Mouse (Mus musculus) hindbrain, embryonic 16.5 days (tissue): ENCODE measurements around the gene Otx2. TPM values are rescaled to one million over a fixed set of nuclear protein-coding genes. Genes with fewer than 3 reads are reported as not detected.
"Not testable (repeated sequence)": the region's sequence is repeated elsewhere in the genome, so short reads cannot be mapped to it uniquely, and the experiment has no call there.

Experiments
- ATAC-seq: fragments of 200-750 bp; cut with Nextera tagmentation; 2 replicates; pipeline ENCODE4 v1.8.0; 2017; ENCODE audit warnings: moderate TSS enrichment, moderate library complexity
- H3K27ac ChIP-seq: fragments of 300-500 bp; sonication (generic); 2 replicates; pipeline ENCODE4 v1.5.1; 2014; ENCODE audit warnings: low read depth, mild to moderate bottlenecking, control low read depth, low read length, moderate library complexity
- H3K27me3 ChIP-seq: fragments of 300-500 bp; sonication (generic); replicated peaks from 2 replicates; pipeline ENCODE4 v1.6.1; 2014; ENCODE audit warnings: low read length; ENCODE audit not compliant: control insufficient read depth, insufficient read depth
- H3K36me3 ChIP-seq: fragments of 300-500 bp; sonication (generic); 2 replicates; pipeline ENCODE4 v1.6.1; 2014; ENCODE audit warnings: mild to moderate bottlenecking, low read length, moderate library complexity, mixed read lengths; ENCODE audit not compliant: control insufficient read depth, insufficient read depth
- H3K4me1 ChIP-seq: fragments of 300-500 bp; sonication (generic); 2 replicates; pipeline ENCODE4 v1.6.1; 2014; ENCODE audit warnings: low read depth, low read length; ENCODE audit not compliant: control insufficient read depth, insufficient read depth
- H3K4me2 ChIP-seq: fragments of 300-500 bp; sonication (generic); 2 replicates; pipeline ENCODE4 v1.6.1; 2014; ENCODE audit warnings: mild to moderate bottlenecking, low read length, control low read depth, moderate library complexity
- H3K4me3 ChIP-seq: fragments of 300-500 bp; sonication (generic); 2 replicates; pipeline ENCODE4 v1.5.1; 2014; ENCODE audit warnings: mild to moderate bottlenecking, low read length, control low read depth, moderate library complexity
- H3K9ac ChIP-seq: fragments of 300-500 bp; sonication (generic); 2 replicates; pipeline ENCODE4 v1.6.1; 2014; ENCODE audit warnings: low read depth, mild to moderate bottlenecking, control low read depth, low read length, moderate library complexity
- H3K9me3 ChIP-seq: fragments of 300-500 bp; sonication (generic); 2 replicates; pipeline ENCODE4 v1.6.1; 2014; ENCODE audit warnings: mild to moderate bottlenecking, low read length, moderate library complexity; ENCODE audit not compliant: control insufficient read depth
- WGBS: fragments of 180-500 bp; shearing (Covaris S2); extraction: QIAGEN DNeasy Blood & Tissue Kit; methylation state at CpG from one replicate; pipeline ENCODE4 v1.1.7; 2014; 5-methylcytosine and 5-hydroxymethylcytosine counted together
- polyA plus RNA-seq: library from polyadenylated mRNA; unstranded; fragments of >200 nt; fragmentation: Nextera tagmentation; extraction: Ambion mirVana; gene quantifications from 2 replicates; pipeline ENCODE4 v1.2.1, GENCODE M21; 2015

The Otx2 gene
- polyA plus RNA-seq, 1 experiment from 2014 or later: 21.0 TPM

- H3K9ac ChIP-seq, H3K4me2 ChIP-seq, H3K27ac ChIP-seq, ATAC-seq, H3K4me3 ChIP-seq, H3K36me3 ChIP-seq, H3K27me3 ChIP-seq, H3K4me1 ChIP-seq, H3K9me3 ChIP-seq: not testable (repeated sequence)
- 87% methylated on average over 9 of the region's 9 CpGs for WGBS
Observed at GRCm38 (mm10) chr14:48622726-48623125, 50.9 kb downstream of the Otx2 start.

- WGBS: 40% methylated on average over 5 of the region's 5 CpGs
Observed at GRCm38 (mm10) chr14:48616361-48616760, 57.3 kb downstream of the Otx2 start.

GRCm38 (mm10) chr14:48608641-48609310 is 64.8 kb downstream of the Otx2 start:
- WGBS: 59% methylated on average over 15 of the region's 15 CpGs
- no peaks in the 10 kb centered on the region for H3K36me3 ChIP-seq
- H3K4me3 ChIP-seq: no peak overlapping the region
- H3K4me1 ChIP-seq: 0 out of 2 replicates have a peak, but pooled peaks cover 2% of the 10 kb centered on the region
- no peaks in the 10 kb centered on the region for H3K9me3 ChIP-seq
- ATAC-seq: peak; percentile 93
- H3K27me3 ChIP-seq: no peaks in the 10 kb centered on the region
- H3K27ac ChIP-seq: no peak overlapping the region
- no peak overlapping the region for H3K9ac ChIP-seq
- H3K4me2 ChIP-seq: peak overlapping the region; percentile 37

More at GRCm38 (mm10) chr14:48616361-48616760, 57.3 kb downstream of the Otx2 start:
- no peaks in the 10 kb centered on the region for H3K27me3 ChIP-seq
- H3K9ac ChIP-seq: no peak overlapping the region
- H3K4me3 ChIP-seq: no peak overlapping the region
- no peak overlapping the region for H3K27ac ChIP-seq
- H3K36me3 ChIP-seq: no peaks in the 10 kb centered on the region
- peaks cover 4% of the 10 kb centered on the region; the same call in 1 of the 2 replicates for H3K4me1 ChIP-seq
- ATAC-seq: no peak
- no peaks in the 10 kb centered on the region for H3K9me3 ChIP-seq
- no peak overlapping the region for H3K4me2 ChIP-seq

Other genes starting within 250 kb of the Otx2 start
- gene Tmem260, start 227.7 kb downstream of the Otx2 start, polyA plus RNA-seq: 13.7 and 16.1 TPM in 2 replicates